Mouse (Mus musculus): ENCODE measurements around the gene Olfr872.

- no peak for TF ChIP-seq CTCF (IDR thresholded peaks at IDR 0.05; ENCODE audit: low read depth)
- TF ChIP-seq EP300 (IDR thresholded peaks at IDR 0.05; ENCODE audit: low read depth): no peak
Observed at GRCm38 (mm10) chr9:20211477-20211876, 25.4 kb upstream of the Olfr872 start.

Data from heart, postnatal 0 days (tissue).